Mouse (Mus musculus) lung, adult 2 months (tissue): ENCODE results near the gene Tcl1b2.

Experiments
- CTCF ChIP-seq: fragments of 200-500 bp; IDR thresholded peaks from 2 replicates; pipeline ENCODE4 v1.5.1; 2011; ENCODE audit warnings: mild to moderate bottlenecking, low read length, control low read depth; ENCODE audit not compliant: insufficient read depth
- POLR2A ChIP-seq: fragments of 200-500 bp; IDR thresholded peaks from 2 replicates; pipeline ENCODE4 v1.6.1; 2011; ENCODE audit warnings: low read depth, mild to moderate bottlenecking, control low read depth, low read length, borderline replicate concordance; ENCODE audit errors: extremely low read depth

DNA sequence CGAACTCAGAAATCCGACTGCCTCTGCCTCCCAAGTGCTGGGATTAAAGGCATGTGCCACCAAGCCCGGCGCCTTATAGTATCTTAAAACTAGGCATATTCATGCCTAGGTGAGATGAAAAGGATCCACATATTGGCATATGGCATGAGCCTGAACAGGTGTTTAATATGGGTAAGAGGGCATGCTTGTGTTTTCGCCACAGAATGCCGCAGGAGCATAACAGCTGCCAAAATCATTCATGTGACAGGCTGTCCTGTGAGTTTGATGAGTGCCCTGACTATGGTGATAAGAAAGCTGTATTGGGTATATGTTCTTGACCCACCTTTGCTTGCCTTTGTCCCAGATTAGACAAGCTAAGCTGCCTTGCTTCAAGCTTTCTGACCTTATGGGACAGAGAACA lies 20.5 kb upstream of the Tcl1b2 start:
- TF ChIP-seq POLR2A (no peak), CTCF (no peak)
